Mouse (Mus musculus): ENCODE results near the gene Tfrc.

Tfrc gene

GRCm38 (mm10) chr16:32668030-32668429 lies 59.3 kb downstream of the Tfrc start:
- no peak for DNase-seq (ENCODE audit: low read depth, low spot score)

DNA sequence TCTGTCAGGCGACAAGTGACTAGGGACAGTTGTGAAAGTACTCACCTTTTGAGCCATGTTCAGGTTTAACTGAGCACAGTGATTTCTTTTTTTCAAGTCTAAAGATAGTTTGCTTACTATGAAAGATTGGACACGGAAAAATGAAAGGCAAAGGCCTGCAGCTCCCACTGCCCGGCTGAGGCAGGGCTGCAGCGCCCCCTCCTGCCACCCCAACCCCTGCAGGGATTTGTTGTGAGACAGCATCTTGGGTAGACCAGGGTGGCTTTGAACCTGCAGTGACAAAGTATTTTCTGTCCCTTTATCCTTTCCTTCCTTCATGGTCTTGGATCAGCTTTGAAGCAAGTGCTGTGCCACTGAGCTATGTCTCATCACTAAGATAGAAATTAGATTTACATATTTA lies 59.8 kb downstream of the Tfrc start:
- DNase-seq (ENCODE audit: low read depth, low spot score), result no peak

DNA sequence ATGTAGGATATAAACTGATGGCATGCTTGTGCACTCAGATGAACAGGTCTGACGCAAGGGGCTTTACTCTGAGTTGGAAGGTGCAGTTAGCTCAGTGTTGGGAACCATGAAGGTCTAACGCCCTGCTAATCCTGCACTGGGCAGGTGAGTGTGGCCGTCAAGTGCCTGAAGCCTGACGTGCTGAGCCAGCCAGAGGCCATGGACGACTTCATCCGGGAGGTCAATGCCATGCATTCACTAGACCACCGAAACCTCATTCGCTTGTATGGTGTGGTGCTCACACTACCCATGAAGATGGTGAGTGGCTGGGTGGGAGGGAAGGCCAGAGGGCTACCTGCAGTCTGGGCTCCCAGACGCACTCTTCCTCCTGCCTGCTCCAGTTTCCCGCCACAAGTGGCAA lies 60.5 kb downstream of the Tfrc start:
- no peak for DNase-seq (ENCODE audit: low read depth, low spot score)

- no peak for DNase-seq (ENCODE audit: low read depth, low spot score)
Observed at GRCm38 (mm10) chr16:32670354-32671124, 61.8 kb downstream of the Tfrc start.

DNA sequence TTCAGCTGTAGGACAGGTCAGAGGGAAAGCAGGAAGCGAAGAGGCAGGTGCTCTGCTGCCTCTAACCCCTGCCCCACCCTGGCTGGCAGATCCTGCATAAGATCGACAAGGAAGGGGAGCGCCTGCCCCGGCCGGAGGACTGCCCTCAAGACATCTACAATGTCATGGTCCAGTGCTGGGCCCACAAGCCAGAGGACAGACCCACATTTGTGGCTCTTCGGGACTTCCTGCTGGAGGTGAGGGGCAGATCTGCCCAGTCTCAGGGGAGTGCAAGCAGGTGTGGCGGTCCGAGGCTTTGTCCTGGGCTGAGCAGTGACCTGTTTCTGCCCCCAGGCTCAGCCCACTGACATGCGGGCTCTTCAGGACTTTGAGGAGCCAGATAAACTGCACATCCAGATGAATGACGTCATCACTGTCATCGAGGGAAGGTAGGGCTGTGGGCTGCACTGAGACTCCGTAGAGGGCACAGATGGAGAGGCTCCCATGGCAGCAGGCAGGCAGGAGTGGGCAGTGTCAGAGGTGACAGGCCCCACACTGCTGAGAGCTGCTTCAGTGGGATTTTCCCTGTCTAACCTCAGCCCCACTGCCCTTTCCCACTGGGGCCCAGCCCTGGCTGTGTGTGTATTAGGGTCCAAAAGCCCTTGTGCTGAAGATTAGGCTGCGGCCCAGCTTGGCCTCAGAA lies 62.6 kb downstream of the Tfrc start:
- no peak for DNase-seq (ENCODE audit: low read depth, low spot score)

- no peak for DNase-seq (ENCODE audit: low read depth, low spot score)
Observed at GRCm38 (mm10) chr16:32672250-32672649, 63.5 kb downstream of the Tfrc start.

- DNase-seq (ENCODE audit: low read depth, low spot score), result no peak
Observed at GRCm38 (mm10) chr16:32672861-32673560, 64.3 kb downstream of the Tfrc start.

- no peak for DNase-seq (ENCODE audit: low read depth, low spot score)
Observed at GRCm38 (mm10) chr16:32674121-32674740, 65.5 kb downstream of the Tfrc start.

DNA sequence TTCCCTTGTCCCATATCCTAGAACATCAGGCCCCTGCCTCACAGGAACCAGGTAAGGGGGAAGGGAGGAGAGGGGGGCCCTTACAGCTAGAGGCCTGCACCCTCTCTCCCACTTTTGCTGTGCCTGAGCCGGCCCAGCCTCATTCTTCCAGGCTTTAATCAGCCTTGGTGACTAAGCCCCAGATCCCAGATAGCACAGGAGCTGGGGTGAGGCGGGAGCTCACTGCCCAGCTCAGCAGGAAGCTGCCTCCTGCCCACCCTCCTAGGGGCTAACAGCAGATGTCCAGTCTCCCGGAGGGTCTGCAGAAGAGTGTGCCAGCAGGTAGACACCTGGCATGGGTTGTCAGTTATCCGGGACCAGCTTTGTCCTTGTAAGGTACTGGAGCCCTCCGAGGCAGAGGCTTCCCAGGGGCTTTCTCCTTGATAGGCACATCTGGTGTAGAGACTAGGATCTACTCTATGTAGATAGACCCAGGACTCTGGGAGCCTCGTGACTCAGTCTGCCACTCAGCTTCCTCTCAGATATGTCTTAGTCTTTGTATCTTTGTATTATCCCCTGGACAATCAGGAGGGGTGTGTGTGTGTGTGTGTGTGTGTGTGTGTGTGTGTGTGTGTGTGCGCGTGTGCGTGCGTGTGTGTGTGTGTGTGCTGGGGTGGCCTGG lies 68.5 kb downstream of the Tfrc start:
- no peak for DNase-seq (ENCODE audit: low read depth, low spot score)

GRCm38 (mm10) chr16:32677903-32678302 lies 69.2 kb downstream of the Tfrc start:
- DNase-seq (ENCODE audit: low read depth, low spot score), result no peak

GRCm38 (mm10) chr16:32678812-32679211 lies 70.1 kb downstream of the Tfrc start:
- DNase-seq (ENCODE audit: low read depth, low spot score), result no peak

DNA sequence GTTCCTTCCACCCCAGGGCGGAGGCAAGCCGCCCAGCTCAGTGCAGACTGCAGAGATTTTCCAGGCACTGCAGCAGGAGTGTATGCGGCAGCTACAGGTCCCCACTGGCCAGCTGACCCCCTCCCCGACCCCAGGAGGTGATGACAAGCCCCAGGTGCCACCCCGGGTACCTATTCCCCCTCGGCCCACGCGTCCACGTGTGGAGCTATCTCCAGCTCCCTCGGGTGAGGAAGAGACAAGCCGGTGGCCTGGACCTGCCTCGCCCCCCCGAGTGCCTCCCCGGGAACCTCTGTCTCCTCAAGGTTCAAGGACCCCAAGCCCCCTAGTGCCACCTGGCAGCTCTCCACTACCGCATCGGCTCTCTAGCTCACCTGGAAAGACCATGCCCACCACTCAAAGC lies 71.3 kb downstream of the Tfrc start:
- DNase-seq (ENCODE audit: low read depth, low spot score), result no peak

GRCm38 (mm10) chr16:32680806-32681205 lies 72.1 kb downstream of the Tfrc start:
- no peak for DNase-seq (ENCODE audit: low read depth, low spot score)

DNA sequence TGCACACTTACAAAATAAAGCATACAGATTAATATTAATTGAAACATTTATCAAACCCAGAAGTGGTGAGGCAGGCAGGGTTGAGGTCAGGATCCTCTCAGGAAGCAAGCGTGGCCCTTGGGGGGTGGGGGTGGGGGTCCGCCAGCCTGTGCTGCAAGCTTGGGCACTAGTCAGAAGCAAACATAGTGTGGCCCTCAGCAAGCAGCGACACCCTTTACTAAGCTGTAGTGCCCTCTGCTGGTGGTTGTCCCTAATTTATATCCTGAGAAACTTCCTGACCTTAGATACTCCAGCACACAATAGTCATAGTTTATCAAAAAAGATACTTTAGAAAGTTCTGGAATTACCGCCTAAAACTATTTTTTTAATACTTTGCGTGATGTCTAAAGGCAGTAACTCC lies 73.5 kb downstream of the Tfrc start:
- DNase-seq (ENCODE audit: low read depth, low spot score), result peak; percentile 73
